Mouse (Mus musculus) lung, adult 2 months (tissue): ENCODE results near the gene Map4k2.

Experiments
- CTCF ChIP-seq: fragments of 200-500 bp; IDR thresholded peaks from 2 replicates; pipeline ENCODE4 v1.5.1; 2011; ENCODE audit warnings: mild to moderate bottlenecking, low read length, control low read depth; ENCODE audit not compliant: insufficient read depth
- POLR2A ChIP-seq: fragments of 200-500 bp; IDR thresholded peaks from 2 replicates; pipeline ENCODE4 v1.6.1; 2011; ENCODE audit warnings: low read depth, mild to moderate bottlenecking, control low read depth, low read length, borderline replicate concordance; ENCODE audit errors: extremely low read depth

DNA sequence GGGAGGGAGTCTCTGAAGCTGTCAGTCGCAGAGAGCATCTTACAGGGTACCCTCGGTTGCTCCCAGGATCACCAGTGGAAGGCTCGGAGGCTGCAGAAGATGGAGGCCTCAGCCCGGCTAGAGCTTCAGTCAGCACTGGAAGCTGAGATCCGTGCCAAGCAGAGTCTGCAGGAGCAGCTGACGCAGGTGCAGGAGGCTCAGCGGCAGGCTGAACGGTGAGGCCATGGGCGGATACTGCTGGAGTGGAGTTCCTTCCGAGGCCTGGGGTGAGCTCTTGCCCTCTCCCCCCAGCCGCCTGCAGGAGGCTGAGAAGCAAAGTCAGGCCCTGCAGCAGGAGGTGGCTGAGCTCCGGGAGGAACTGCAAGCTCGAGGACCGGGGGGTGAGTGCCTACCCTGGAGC is 25.4 kb upstream of the Map4k2 start:
- TF ChIP-seq CTCF (no peak), POLR2A (no peak)
